Mouse (Mus musculus) thymus, adult 2 months (tissue): ENCODE measurements around the gene Vwa3a. TPM values are rescaled to one million over a fixed set of nuclear protein-coding genes. Genes with fewer than 3 reads are reported as not detected.

Source experiments
- DNase-seq: peaks from one replicate; pipeline ENCODE4 v3.0.0; 2021
- H3K27ac ChIP-seq: fragments of 200-500 bp; 2 replicates; pipeline ENCODE4 v1.5.1; 2012; ENCODE audit warnings: low read length, control low read depth; ENCODE audit not compliant: control insufficient read depth, insufficient read depth
- H3K27me3 ChIP-seq: fragments of 200-500 bp; 2 replicates; pipeline ENCODE4 v1.6.1; 2012; ENCODE audit warnings: mild to moderate bottlenecking, low read length, moderate library complexity, mixed read lengths; ENCODE audit not compliant: control insufficient read depth, insufficient read depth
- H3K36me3 ChIP-seq: fragments of 200-500 bp; 2 replicates; pipeline ENCODE4 v1.6.1; 2012; ENCODE audit warnings: mild to moderate bottlenecking, low read length, moderate library complexity; ENCODE audit not compliant: control insufficient read depth, insufficient read depth
- H3K4me1 ChIP-seq: fragments of 200-500 bp; replicated peaks from 2 replicates; pipeline ENCODE4 v1.6.1; 2012; ENCODE audit warnings: low read length; ENCODE audit not compliant: control insufficient read depth, insufficient read depth
- H3K4me3 ChIP-seq: fragments of 200-500 bp; 2 replicates; pipeline ENCODE4 v1.5.1; 2012; ENCODE audit warnings: mild to moderate bottlenecking, low read length, control low read depth, moderate library complexity; ENCODE audit not compliant: control insufficient read depth, insufficient read depth
- CTCF ChIP-seq: fragments of 200-500 bp; IDR thresholded peaks from 2 replicates; pipeline ENCODE4 v1.5.1; 2012; ENCODE audit warnings: mild to moderate bottlenecking, control low read depth, low read length, moderate library complexity, borderline replicate concordance; ENCODE audit not compliant: control insufficient read depth, poor library complexity, insufficient read depth; ENCODE audit errors: extremely low read depth
- POLR2A ChIP-seq: fragments of 200-500 bp; IDR thresholded peaks from 2 replicates; pipeline ENCODE4 v1.6.1; 2012; ENCODE audit warnings: mild to moderate bottlenecking, low read length, control low read depth, moderate library complexity; ENCODE audit not compliant: control insufficient read depth, poor library complexity, insufficient read depth; ENCODE audit errors: extremely low read depth
- WGBS: fragments of 180-500 bp; shearing (Covaris S2); methylation state at CpG from one replicate; pipeline ENCODE4 v1.1.7; 2018; 5-methylcytosine and 5-hydroxymethylcytosine counted together
- polyA plus RNA-seq: library from polyadenylated mRNA; depleted of rRNA; stranded (reverse); fragments of >200 nt; gene quantifications from 2 replicates; pipeline ENCODE4 v1.2.3, GENCODE M21; 2012; rRNA removed

Gene Vwa3a
- polyA plus RNA-seq, 1 experiment, result 0.70 TPM

GRCm38 (mm10) chr7:120844689-120845088, 105.6 kb downstream of the Vwa3a start:
- H3K27me3 ChIP-seq, result no peaks in the 10 kb centered on the region
- peaks cover 30% of the 10 kb centered on the region for H3K4me1 ChIP-seq
- no peak for DNase-seq
- 17% methylated on average over 9 of the region's 9 CpGs for WGBS
- peak overlapping the region; percentile 82 for H3K4me3 ChIP-seq
- no peak overlapping the region for H3K27ac ChIP-seq
- no peaks in the 10 kb centered on the region for H3K36me3 ChIP-seq
- TF ChIP-seq CTCF, result no peak
- TF ChIP-seq POLR2A, result no peak

- Histone ChIP-seq H3K36me3 (no peaks in the 10 kb centered on the region), H3K27me3 (no peaks in the 10 kb centered on the region), H3K4me1 (peaks cover 53% of the 10 kb centered on the region), H3K27ac (no peak overlapping the region), H3K4me3 (no peak overlapping the region)
- WGBS, result 59% methylated on average over 3 of the region's 3 CpGs
- TF ChIP-seq POLR2A (no peak), CTCF (no peak)
- no peak for DNase-seq
Measured at GRCm38 (mm10) chr7:120848831-120849512, 109.9 kb downstream of the Vwa3a start.

GRCm38 (mm10) chr7:120850165-120850564, 111.0 kb downstream of the Vwa3a start:
- DNase-seq, result no peak
- Histone ChIP-seq H3K27me3 (no peaks in the 10 kb centered on the region), H3K4me3 (no peak overlapping the region), H3K4me1 (peaks cover 42% of the 10 kb centered on the region), H3K36me3 (no peaks in the 10 kb centered on the region), H3K27ac (no peak overlapping the region)
- no peak for TF ChIP-seq POLR2A
- no peak for TF ChIP-seq CTCF
- whole genome bisulfite sequencing, result 83% methylated on average over 3 of the region's 3 CpGs

Other genes starting within 250 kb of the Vwa3a start
- gene Uqcrc2, start 104.1 kb upstream of the Vwa3a start, polyA plus RNA-seq, result 70.4 and 89.4 TPM in 2 replicates
- gene Pdzd9, start 69.0 kb upstream of the Vwa3a start, polyA plus RNA-seq, result 0.05 TPM in 1 of 2 replicates, not detected in the other
- 29.8 and 31.0 TPM in 2 replicates for gene Mosmo, start 61.7 kb upstream of the Vwa3a start, polyA plus RNA-seq
- 0.08 TPM in 1 of 2 replicates, not detected in the other for gene Gm5737, start 73.0 kb downstream of the Vwa3a start, polyA plus RNA-seq
- gene Eef2k, start 103.5 kb downstream of the Vwa3a start, polyA plus RNA-seq, result 26.2 and 29.5 TPM in 2 replicates
- 18.6 and 22.0 TPM in 2 replicates for gene Polr3e, start 178.4 kb downstream of the Vwa3a start, polyA plus RNA-seq
- gene Cdr2, start 243.0 kb downstream of the Vwa3a start, polyA plus RNA-seq, result 6.0 TPM in 2 replicates
- gene Mfsd13b, start 243.2 kb downstream of the Vwa3a start, polyA plus RNA-seq, result 0.13 and 0.16 TPM in 2 replicates